Mouse (Mus musculus) B cell, adult 2 months (primary cell): ENCODE measurements around the gene Pth2r.

Experiments used
- DNase-seq, 2 experiments: peaks; one replicate each; pipeline ENCODE4 v3.0.0; 2022

Pth2r gene

DNA sequence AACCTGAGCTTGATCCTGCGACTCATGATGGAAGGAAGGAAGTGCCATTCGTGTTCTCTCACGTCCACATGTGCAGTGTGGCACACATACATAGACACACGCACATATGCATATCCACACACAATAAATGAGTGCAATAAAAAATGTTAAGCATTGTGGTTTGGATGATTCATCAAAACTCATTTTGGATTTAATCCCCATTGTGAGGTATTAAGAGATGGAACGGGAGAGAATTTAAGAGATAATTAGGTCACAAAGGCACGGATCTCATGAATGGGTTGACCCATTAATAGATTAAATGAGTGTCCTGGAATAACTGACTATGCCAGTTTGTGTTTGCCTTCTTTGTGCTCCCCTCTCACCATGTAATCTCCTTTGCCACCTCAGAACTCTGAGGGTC lies at the start of gene Pth2r:
Gene Pth2r (plus strand): TSS at position 301 of the 400 bp plus-strand sequence.
- no peak for DNase-seq

DNA sequence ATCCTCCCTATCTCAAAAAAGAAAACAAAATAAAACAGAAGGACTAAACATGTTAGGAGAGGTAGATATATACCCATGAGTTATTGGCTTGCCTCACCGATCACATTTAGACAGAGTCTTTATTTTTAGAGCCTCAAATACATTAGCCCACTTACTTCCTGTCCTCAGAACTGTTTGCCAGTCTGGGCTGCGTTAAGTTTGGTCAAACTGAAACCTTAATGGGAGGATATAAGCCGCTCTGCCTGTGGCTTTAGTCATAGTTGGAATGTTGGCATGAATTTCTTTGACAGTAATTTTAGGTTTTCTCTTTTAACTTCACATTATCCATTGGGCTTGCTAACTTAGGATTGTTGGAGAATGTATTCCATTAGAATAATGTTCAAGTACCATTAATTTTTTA lies 44.1 kb upstream of the Pth2r start:
- DNase-seq: no peak

DNA sequence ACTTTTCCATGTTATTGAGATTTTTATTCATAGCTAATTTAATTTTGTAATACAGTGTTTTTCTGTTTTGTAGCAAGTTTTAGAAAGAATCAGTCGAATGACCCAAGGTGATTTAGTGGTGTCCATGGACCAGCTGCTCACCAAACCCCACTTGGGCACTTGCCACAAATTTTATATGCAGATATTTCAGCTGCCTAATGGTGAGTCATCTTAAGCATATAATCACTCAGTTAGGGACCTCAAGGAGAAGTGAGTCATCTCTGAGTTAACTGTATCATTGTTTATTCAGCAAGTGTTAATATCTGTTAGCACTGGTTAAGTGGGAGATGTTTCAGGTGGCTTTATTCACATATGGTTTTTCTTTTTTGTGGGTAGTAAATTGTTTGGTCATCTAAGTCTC lies 36.2 kb upstream of the Pth2r start:
- no peak for DNase-seq

DNA sequence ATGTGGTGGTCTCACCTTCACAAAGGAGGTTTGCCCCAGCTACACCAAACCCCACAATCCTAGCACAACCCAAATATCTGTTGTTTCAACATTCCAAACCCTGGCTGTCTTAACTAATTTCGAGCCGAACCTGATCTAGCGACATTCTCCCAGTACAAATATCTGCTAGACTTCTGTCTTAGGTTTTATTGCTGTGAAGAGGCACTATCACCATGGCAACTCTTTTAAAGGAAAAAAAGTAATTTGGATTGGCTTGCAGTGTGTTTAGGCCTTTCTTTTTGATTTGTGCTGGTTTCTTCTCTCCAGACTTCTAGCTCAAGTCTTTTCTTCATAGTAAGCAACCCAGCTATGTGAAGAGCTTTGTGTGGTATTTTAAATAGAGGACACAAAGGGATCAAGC lies 1.4 kb upstream of the Pth2r start:
- no peak for DNase-seq

DNA sequence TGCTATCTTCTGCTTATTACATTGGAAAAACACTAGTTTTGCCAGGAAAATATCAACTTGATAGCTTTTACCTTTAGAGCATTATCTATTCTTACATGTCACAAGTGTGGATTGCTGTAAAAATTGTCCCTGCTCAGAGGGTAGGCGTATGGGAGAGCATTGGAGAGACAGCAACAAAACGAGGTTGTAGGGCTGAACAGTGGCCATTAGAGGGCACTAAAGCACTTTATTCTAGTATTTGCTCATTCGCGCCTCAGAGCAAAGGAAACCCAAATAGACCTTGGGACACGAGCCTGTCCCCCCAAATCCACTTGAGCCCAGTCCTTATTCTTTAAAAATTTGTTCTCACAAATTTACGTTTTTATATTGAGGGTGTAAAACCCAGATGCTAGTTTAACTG lies 910 bp downstream of the Pth2r start:
- peak; percentile 39 to 40 for DNase-seq

DNA sequence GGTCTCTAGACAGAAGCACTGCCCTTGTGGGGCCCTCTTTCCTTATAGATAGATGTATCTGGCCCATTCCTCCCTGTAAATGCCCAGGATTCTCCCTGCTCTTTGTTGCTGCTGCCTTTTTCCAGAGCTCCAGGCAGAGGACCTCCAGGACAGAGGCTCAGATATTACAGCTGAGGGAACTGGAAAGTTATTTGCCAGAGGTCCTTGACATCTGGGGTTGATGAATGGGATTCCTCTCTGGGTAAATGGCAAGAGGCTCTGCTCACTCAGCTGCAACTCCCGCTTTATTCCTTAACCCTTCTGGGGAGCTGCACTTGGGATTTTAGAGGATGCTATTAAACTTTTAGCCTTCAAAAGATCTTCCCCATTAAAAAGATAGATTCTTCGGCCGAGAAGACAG lies 26.6 kb downstream of the Pth2r start:
- DNase-seq: no peak

DNA sequence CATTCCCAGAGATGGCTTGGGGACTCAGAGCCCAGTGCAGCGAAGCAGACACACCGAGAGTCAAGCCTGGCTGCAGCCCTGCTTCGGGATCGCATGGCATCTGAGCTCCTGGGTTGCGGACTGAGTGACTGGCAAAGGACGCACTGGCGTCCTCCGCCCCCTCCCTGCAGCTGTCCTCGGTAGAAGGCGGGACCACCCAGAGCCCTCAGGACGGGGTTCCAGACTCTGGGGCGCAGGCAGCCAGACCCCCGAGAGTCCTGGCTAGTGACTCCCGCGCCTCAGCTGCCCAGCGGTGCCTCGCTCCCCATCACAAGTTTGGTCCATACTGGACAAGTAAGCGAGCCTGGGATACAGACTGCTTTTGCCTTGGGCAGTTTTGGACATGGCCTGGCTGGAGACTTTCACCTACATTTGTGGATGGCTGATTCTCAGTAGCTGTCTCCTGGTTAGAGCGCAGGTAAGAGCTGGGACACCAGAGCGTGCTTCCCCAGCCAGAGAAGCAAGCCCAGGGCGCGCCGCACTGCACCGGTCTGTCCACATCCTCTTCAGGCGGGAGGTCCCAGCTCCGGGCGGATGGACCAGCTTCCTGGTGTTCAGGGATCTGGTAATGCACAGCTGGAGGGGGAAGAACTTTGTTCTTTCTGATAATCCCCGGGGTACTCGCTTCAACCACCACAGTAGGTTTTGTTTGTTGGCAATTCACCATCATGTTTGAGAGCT lies 29.5 kb downstream of the Pth2r start:
- DNase-seq: no peak

DNA sequence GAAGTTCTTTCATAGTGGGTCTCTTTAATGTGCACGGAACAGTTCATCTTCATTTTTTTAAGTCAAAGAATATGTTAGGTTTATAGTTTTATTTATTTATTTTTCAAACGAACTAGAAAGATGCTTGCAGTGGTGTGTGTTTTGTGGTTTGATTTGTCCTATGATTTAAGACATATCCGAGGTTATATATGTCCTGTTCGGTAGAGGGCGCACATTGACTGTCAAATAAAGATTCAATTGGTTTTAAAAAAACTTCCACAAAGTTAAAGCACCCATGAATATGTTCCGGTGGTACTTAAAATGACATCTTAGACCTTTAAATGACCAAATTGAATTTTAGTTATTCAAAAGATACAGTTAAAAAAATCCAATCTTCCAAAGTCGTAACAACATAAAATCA lies 30.3 kb downstream of the Pth2r start:
- no peak for DNase-seq

DNA sequence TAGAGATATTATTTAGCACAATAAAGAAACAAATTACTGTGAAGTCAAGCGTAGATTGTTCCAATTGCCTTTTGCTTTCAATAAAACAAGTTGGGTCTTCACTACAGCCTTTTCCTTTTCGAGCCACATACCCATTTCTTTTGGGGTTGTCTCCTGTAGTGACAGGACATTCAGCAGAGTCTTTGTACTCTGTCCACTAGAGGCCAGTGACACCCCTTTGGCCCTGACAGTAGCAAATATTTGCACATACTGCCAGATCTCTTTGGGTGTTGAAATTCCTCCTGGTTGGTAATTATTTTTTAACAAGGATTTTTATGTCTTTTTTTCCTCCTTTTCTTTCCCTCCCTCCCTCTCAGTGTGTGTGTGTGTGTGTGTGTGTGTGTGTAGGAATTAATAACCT lies 31.0 kb downstream of the Pth2r start:
- no peak for DNase-seq

DNA sequence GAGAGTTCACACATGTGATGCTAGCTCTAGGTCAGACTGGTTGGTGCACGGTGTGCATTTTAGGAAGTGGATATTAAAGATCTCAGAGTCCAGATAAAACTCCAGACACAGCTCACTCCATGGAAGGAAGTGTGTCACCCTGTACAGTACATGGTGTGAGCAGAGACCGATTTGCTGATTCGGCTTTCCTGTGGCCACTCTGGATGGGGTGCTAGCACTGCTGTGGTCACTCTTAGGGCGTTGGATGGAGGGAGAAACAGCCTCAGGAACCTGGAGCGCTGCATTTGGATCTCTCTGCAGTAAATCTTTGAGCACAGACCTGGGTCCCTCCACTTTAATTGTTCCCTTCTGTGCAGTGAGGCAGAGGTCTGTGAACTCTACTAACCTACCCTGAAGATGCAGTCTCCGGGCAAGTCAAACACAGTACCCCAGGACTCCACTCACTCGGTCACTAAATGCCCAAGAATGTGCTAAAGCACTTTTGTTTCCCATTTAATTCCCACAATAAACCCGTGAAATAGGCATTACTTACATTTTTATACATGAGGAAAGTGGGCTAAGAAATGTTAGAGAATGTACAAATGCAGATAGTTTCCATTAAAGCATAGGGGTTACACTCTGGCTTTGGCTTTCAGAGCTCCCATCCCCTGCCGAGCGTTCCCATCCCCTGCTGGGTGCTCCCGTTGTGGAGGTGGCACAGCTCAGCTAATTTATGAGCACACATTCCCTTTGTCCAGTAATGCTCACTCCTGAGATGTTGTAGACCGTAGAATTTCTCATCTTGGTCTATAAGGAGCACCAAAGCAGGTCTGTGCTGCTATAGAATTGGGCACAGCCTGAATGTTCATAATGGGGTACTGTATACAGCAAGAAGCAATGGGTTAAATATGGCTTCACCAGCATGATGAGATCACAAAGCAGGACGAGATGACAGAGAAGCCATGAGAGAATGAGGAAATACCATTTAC lies 32.5 kb downstream of the Pth2r start:
- DNase-seq: no peak

DNA sequence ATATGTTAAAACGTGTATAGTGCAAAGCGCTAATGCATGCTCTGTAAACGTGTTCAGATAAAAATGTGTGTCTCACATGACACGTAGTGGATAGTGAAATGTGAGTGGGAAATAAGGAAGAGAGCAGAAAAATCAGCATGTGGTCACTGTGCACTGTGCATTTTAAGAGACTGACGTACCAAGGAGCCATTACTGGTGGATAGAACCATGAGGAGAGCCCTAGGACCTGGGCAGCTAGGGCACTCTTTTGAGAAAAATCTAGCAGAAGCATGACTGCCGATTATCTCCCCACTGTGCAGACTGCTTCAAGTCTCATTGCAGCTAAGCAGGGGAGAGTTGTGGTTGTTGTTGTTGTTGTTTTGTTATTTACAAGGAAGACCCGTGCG lies 33.2 kb downstream of the Pth2r start:
- DNase-seq: no peak

DNA sequence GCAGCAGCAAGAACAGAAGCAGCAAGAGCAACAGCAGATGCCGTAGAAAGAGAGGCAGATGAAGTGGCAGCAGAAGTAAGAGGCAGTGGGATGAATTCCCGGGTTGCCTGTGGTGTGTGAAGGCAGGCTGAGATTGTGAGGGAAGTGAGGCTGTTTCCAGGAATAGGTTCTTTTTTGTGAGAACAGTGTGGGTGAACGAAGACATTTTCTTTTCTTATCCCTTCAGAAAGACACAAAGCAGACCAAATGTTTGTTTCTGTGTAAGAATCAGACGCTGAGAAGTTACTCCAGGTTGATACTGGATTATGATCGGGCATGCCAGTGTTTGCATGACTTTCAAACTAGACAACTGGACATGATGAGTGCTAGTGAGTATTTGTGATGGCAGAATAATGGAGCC lies 52.2 kb downstream of the Pth2r start:
- no peak for DNase-seq

DNA sequence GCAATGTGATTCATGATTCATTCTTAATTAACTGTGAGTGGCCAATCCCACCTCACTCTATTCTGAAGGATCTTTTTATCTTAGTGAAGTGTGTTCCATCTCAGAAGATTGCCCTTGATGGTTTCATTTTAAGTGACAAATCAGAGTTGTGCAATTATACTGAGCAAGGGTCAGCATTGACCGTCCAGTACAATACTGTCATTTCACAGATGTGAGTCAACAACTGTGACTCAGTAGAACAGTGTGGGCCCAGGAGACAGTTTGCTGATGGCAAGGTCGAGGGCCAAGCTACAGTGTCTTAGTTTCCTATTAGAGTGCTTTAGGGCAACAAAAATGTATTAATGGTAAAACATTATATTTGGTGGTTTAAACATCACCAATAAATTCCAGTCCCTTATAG lies 55.9 kb downstream of the Pth2r start:
- no peak for DNase-seq

DNA sequence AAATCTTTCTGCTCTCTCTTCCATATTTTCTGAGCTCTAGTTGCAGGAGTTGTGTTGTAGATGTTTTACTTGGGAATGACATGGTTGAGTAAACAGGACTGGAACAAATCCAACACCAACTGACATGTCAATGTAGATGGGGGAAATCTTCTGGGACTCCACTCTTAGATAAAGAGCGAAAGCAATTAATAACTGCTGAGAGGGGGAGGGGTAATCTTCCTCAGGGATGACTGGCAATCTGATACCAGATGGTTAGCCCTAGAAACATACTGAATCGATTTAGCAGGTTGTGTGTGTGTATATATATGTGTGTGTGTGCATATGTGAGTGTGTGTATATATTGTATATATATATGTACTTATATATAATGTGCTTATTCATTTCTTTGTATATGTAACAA lies 58.4 kb downstream of the Pth2r start:
- DNase-seq: no peak

DNA sequence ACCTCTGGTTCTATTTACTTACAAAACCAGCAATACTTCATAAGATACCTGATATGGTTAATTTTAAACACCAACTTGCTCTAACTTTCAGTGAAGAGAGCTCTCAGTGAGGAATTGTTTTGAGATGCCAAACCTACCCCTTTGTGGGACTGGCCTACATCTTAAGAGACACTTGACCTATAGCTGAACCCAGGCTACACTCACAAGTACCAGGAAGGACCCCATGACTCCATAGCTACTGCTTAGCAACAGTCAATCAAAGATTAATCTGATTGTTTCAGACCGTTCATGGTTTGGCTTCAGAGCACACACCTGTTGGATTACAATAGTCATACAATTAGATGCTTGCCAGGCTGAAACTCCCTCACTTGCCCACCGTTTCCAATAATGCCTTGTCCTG lies 71.1 kb downstream of the Pth2r start:
- no peak for DNase-seq

DNA sequence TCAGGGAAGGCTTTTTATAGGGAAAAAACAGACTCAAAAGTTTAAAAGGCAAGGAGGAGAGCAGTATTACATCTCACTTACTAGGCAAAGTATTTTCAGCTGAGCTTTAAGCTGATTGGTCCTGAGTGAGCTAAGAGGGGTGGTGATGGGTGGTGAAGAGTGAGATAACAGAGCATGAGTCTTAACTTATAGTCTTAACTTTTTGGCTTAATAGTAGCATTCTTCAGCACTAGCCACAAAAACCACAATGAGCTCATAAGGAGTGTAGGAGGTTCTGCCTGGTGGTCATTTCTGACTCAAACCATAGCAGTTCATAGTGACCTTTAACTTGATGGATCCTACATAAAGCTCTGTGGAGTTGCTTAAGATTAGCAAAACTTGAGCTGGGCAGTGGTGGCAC lies 72.3 kb downstream of the Pth2r start:
- no peak for DNase-seq

DNA sequence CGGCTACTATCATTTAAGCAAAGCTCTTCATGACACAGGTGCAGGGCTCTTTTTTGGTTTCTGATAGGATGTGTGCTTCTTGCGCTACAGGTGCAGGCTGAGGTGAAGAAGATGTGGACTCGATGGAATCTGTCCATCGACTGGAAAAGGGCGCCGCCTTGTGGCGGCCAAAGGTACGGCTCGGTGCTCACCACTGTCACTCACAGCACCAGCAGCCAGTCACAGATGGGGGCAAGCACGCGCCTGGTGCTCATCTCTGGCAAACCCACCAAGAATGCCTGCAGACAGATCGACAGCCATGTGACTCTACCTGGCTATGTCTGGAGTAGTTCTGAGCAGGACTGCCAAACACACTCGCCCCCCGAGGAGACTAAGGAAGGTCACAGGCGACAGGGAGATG lies 106.5 kb downstream of the Pth2r start:
- DNase-seq: peak in 1 of 2 experiments; percentile 2

DNA sequence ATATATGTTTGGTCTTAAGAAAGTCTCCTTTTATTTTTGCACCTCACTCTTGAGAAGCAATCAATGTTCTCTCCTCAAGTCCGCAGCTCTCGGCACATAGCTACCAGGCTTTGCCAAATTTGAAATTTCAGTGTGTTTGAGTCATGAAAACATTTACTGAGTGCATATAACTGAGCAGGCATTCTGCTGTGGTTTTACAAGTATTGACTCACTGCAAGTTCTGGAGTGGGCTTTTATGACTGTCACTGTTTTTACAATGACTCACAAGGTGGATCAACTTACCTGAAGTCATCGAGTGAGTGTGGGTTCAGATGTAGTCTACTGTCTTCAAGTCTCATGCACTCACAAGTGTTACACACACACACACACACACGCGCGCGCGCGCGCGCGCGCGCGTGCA lies 107.8 kb downstream of the Pth2r start:
- DNase-seq: no peak

DNA sequence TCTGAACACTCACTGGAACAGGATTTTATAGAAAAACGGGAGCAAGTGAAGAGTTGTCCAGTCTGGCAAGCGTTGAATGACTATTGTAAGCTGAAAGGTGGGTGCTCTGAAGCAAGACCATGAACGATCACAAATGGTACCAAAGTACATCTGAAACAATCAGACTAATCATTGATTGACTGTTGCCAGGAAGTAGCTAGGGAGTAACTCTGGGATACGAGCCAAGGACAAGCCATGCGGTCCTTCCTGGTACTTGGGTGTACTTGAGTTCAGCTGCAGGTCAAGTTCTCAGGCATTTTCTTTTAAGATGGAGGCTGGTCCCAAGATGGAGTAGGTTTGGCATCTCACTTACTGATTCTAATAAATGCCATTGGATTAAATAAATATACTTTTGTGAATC lies 125.6 kb downstream of the Pth2r start:
- no peak for DNase-seq

DNA sequence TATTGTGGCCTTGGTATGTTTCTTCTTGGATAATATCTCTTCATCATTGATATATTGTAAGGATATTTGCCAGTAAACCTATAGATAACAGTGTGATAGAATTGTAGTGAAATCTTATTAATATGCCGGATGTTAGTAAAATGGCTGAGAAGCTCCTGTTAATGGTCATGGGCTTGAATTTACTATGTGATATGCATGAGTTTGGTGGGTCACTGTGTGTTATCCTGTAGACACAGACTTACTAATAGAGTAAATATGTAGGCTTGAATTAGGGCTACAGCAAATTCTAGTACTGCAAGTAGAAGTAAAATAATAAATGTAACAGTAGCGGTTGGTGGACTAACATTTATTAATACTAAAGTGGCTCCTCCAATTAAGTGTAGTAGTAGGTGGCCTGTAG lies 139.1 kb downstream of the Pth2r start:
- no peak for DNase-seq

DNA sequence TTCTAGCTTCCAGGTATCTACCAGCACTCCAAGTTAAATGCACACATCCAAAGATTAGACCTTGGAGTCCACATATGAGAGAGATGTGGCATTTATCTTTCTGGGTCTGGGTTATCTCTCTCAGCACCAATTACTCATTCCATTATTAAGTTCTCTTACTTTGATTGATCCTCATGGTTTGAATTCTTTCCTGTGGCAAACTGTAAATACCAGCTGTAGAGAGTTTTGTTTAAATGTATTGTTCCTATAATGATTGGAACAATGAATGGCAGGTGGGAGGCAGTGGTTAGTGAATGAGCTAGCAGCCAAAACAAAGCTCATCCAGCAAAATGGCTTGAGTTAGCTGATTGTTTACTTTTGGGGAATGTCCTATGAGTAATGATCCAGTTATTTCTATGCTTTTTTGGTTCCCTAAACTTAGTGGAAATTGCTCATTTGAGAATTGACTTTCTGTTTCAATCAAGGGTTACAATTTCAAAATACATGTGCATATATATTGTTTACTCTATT lies 140.7 kb downstream of the Pth2r start:
- DNase-seq: no peak
